Mouse (Mus musculus) frontal cortex, postnatal 36 days (tissue): ENCODE results near the gene Lpcat4.
"Not testable (repeated sequence)": the region's sequence is repeated elsewhere in the genome, so short reads cannot be mapped to it uniquely, and the experiment has no call there.

ENCODE experiments used
- DNase-seq, 2 experiments: peaks; one replicate each; pipeline ENCODE4 v3.0.0; 2022; ENCODE audit warnings: low spot score in 2 of 2

Lpcat4 gene

GRCm38 (mm10) chr2:112261748-112262653 is 22.7 kb downstream of the Lpcat4 start, which contains the start of gene Nop10:
TSS of gene Nop10 (plus strand) at chr2:112261926.
- DNase-seq, result peak; percentile 88 to 95

GRCm38 (mm10) chr2:112262779-112263295 is 23.6 kb downstream of the Lpcat4 start:
- DNase-seq, result no peak

GRCm38 (mm10) chr2:112264364-112264763 is 25.1 kb downstream of the Lpcat4 start:
- DNase-seq, result no peak

- DNase-seq, result peak; percentile 91 to 92
Observed at GRCm38 (mm10) chr2:112265448-112266241, 26.4 kb downstream of the Lpcat4 start, which contains the start of gene Slc12a6. TSS of gene Slc12a6 (plus strand) at chr2:112265825.

- peak; percentile 46 to 49 for DNase-seq
Observed at GRCm38 (mm10) chr2:112266242-112266592, 26.9 kb downstream of the Lpcat4 start, which contains the start of gene Gm21985. TSS of gene Gm21985 (plus strand) at chr2:112266314.

- no peak for DNase-seq
Observed at GRCm38 (mm10) chr2:112266780-112267179, 27.5 kb downstream of the Lpcat4 start.

GRCm38 (mm10) chr2:112267547-112268269 is 28.4 kb downstream of the Lpcat4 start:
- no peak for DNase-seq

GRCm38 (mm10) chr2:112270011-112270410 is 30.7 kb downstream of the Lpcat4 start:
- DNase-seq, result no peak

- DNase-seq, result no peak
Observed at GRCm38 (mm10) chr2:112272909-112273308, 33.6 kb downstream of the Lpcat4 start.

GRCm38 (mm10) chr2:112273474-112273873 is 34.2 kb downstream of the Lpcat4 start:
- DNase-seq, result no peak

GRCm38 (mm10) chr2:112276870-112277269 is 37.6 kb downstream of the Lpcat4 start:
- no peak for DNase-seq

GRCm38 (mm10) chr2:112282846-112283245 is 43.6 kb downstream of the Lpcat4 start:
- no peak for DNase-seq

- no peak for DNase-seq
Observed at GRCm38 (mm10) chr2:112284363-112285030, 45.2 kb downstream of the Lpcat4 start.

- no peak for DNase-seq
Observed at GRCm38 (mm10) chr2:112285031-112285390, 45.7 kb downstream of the Lpcat4 start.

GRCm38 (mm10) chr2:112286062-112286461 is 46.8 kb downstream of the Lpcat4 start:
- not testable (repeated sequence) for DNase-seq

GRCm38 (mm10) chr2:112287059-112287458 is 47.8 kb downstream of the Lpcat4 start:
- DNase-seq, result no peak

- no peak for DNase-seq
Observed at GRCm38 (mm10) chr2:112289507-112289906, 50.2 kb downstream of the Lpcat4 start.

GRCm38 (mm10) chr2:112292823-112293222 is 53.6 kb downstream of the Lpcat4 start:
- peak in 1 of 2 experiments; percentile 40 for DNase-seq

GRCm38 (mm10) chr2:112296211-112296610 is 56.9 kb downstream of the Lpcat4 start:
- peak in 1 of 2 experiments; percentile 62 for DNase-seq
